Mouse (Mus musculus) erythroblast, adult 5-6 weeks (primary cell): ENCODE measurements around the gene March1. TPM values are rescaled to one million over a fixed set of nuclear protein-coding genes. Genes with fewer than 3 reads are reported as not detected.

ENCODE experiments used
- ATAC-seq: replicated peaks from 2 replicates; pipeline ENCODE4 v1.8.0; 2016; ENCODE audit warnings: moderate number of reproducible peaks, mild to moderate bottlenecking, moderate TSS enrichment, inconsistent platforms; ENCODE audit not compliant: poor library complexity, low FRiP score, severe bottlenecking
- total RNA-seq, 2 experiments: library from RNA; stranded (forward) in 1 of 2; stranded (reverse) in 1 of 2; fragments of 150-400 nt in 1 of 2; fragments of 200-764, 138-1000 nt in 1 of 2; gene quantifications; 2 replicates each; pipeline versions ENCODE4 v1.2.3 to v1.2.4; 2015 to 2017; ENCODE audit warnings: low replicate concordance in 2 of 2

The March1 gene
- total RNA-seq, 2 experiments from 2014 or later: 5.4 to 6.3 TPM

DNA sequence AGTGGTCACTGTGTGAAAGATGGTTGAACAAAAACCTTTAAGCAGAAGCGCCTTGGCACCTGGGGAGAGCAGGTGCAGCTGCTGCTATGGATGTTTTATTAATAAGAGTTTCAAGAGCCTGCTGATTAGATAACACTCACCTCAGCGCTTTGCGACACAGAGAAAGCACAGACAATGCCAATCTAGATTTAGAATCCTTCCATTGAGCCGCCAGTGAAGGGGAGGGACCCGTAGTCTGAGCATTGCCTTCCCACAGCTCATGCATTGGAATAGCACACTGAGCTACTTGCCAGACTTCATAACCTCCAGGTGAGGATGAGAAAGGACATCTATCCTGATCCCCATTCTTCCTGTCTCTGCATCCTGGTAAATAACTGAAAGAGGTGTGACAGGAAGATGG is 359.2 kb downstream of the March1 start:
- ATAC-seq: no peak

DNA sequence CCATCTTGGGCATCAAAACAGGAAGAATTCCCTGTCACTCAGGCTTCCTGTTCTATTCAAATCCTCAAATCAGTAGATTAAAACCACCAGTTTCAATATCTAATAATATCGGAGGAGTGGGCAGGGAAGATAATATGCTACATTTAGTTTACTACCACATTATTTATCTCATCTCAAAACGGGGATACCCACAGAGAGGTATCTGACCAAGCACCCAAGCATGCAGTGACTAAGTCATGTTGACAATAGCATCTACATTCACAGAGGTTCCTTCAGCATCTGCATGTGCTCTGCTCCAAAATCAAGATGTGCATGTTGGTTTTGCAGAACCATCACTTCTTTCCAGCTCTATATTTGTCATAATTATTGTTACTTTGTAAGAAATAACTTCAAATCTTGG is 364.3 kb downstream of the March1 start:
- ATAC-seq: no peak

DNA sequence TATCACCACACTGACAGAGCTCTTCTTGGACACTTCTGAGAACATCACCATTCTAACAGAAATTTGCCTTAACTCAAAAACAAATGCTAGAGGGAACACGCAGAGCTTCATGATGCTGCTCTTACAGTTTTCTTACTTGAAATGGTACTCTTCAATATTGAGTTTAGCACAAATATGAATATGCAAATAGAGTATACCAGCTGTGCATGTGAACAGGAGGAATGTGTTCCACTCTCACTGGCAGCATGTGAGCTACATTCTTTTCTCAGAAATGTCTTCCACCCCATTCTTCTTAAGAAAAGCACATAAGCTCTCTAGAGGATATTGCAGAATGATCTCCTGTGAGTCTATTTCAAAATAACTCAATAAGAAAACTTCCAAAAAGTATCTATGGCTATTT is 370.0 kb downstream of the March1 start:
- ATAC-seq: no peak

DNA sequence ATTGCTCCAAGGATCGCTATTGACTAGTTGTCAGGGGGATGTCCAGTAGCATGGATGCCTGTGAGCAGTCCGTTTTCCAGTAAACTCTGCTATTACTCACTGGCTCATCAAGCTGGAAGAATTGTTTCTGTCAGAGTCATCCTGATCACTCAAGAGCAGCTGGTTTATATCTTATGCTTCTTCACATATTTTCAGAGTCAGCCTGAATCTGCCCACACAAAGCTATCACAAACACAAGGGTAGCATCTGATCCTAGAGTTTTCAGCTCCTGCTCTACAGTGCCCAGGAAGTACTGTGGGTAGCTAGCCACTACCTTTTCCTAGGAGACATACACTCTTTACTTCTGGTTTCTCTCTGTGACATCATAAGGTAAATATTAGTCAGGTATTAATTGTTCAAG is 405.1 kb downstream of the March1 start:
- no peak for ATAC-seq

DNA sequence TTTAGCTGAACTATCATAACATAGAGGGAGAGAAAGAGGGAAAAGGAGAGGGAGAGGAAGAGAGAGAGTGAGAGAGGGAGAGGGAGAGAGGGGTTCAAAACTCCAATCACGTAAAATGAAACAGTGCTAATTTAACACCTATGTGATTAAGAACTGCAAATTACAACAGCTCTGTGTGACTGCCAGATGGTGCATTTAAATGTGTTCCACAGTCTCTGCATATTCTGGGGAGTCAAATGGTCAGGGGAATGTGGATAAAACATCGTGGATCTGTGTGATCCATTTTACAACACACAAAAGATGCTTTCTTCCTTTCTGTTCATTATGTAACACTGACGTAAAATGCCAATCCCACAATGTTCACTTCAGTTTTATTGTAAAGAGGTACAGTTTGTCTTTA is 416.0 kb downstream of the March1 start:
- ATAC-seq: no peak

DNA sequence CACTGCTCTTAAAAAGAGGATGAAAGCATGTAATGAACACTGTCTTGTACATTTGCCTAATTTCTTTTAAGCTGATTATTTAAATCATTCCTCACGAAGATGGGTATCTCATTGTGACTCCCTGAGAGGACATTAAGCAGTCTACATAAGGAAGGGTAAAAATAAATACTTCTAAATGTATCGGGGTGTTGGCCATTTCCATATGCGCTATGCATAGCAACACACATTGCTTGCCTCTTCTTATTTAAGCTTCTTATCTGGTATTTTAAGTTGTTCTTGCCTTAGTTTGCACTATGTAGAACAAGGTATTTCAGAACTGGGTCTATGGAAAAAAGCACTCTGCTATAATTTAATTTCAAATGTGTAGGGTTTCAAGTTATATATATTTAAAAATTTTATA is 416.7 kb downstream of the March1 start:
- no peak for ATAC-seq

DNA sequence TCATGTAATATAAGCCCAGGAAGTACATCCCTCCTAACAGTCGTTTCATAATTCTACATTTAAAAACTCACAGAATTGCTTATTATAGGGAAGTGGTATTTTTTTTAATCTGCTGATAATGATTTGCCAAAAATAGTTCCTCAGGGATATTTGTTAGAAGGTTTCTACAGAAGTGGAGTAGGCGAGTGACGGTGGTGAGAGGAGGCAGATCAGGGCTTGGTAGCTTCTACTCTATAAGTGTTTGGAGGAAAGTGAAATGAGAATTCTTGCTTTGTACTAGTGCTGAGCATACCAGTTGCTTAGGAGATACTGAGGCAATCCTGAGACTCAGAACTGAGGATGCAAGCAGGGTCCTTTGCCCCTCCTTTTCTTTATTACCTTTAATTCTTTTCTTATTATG is 476.5 kb downstream of the March1 start:
- no peak for ATAC-seq

DNA sequence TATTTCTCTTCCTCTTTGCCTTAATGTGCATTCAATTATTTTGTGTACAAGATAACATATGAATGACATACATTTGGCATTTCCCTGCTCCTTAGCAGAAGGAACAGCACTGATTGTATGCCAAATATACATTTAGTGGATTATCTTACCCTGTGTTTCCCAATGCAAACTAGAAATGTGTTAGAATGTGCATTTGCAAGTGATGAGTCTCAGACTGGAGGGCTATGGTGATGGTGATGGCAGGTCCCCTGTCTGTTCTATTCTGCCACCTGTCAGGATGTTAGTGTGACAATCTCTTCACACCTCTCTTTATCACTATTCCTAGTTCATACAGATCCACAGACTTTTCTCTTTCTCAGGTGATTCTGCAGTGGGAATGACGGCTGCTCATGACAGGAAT is 480.4 kb downstream of the March1 start:
- ATAC-seq: no peak

DNA sequence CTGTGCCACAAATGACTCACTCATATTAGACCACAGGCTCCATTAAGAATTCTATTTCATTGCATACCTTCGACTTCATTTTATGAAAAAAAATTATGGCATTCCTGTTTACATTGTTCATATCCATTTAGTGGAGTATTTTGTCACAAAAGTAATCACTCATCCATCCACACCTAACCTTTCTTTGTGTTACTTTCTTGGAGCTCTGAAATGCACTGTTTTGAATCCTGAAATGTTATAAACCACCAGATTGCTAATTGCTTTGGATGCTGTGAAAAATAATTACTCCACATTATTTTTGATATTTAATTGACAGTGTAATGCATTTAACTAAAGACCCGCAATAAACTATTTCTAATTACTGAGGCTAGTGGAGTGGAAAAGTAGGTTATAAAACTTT is 501.6 kb downstream of the March1 start:
- ATAC-seq: no peak

DNA sequence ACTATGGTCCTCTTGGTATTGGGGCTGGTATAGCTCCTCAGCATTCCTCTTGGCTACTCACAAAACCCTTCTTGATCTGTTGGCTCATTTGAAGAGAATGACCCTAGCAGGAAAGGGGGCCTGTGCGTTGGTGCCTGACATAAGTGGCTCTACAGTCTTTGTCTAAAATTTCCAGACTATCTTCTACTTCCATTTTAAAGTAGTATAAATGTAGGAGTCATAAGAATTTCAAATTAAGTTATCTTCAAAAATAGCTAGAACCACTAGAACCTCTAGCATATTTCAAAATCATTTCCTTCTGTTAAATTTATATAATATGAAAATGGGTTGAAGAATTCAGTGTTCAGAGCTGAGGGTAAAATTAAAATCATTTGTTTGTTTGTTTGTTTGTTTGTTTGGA is 541.9 kb downstream of the March1 start:
- no peak for ATAC-seq

DNA sequence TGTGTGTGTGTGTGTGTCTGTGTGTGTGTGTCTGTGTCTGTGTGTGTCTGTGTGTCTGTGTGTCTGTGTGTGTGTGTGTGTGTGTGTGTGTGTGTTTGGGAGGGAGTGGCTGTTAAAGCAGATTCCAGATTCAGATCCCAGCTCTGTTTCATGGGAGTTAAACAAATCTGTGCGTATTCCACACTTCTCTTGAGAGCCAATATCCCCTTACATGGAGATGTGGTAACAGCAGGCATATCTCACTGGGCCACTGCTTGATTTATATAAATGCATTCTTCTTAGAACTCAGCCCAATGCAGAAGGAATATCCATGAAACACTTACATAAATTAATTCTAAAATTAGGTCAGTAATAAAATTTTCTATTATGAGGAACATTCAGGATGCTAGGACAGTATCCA is 549.1 kb downstream of the March1 start:
- no peak for ATAC-seq

DNA sequence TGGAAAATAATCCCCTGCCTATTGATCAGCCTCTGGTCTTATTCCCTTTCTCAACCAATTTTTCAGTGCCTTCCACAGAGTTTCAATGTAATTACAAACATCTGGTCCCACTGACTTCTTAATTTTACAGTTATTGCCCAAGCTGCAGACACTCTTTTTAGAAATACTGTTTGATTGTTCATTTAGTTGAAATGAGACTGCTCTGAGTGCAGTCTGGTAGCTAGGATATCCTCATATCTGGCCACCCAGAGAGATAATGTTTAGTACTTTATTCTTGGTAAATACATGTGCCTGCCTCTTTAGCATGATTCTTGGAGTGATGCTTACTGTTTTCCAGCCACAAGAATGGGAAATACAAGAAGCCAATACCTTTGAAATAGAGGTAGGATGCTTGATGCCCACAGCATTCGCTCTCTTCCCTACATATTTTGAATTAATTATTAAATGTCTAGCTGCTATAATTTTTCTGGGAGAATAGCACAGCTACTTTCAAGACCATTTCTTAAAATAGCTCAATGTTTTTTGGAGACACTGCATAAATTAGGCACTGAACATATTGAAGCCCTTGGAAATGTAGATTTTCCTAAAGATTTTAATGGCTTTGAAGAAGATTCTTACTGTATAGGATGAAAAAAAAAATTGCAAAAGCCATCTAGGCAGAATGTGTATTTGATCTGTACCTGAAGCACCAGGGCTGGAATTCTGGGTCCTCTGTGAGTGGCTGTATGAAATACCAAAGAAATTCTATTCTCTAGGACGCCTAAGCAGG is 549.9 kb downstream of the March1 start:
- no peak for ATAC-seq

DNA sequence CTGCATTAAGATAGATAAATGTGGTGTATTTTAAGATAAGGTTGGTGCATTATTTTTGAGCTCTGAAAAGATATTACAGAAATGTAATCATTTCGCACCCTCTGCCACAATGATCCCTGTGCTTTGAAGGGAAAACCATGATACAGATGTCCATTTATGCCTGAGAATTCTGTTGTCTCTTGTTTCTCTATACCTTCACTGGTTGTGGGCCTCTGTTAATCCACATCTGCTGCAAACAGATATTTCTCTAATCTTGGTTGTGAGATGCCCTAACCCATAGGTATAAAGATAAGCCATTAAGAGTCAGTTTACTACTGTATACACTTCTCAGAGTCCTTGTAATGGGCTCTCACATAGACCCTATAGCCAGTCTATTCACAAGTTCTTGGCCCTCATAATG is 561.6 kb downstream of the March1 start:
- ATAC-seq: no peak

DNA sequence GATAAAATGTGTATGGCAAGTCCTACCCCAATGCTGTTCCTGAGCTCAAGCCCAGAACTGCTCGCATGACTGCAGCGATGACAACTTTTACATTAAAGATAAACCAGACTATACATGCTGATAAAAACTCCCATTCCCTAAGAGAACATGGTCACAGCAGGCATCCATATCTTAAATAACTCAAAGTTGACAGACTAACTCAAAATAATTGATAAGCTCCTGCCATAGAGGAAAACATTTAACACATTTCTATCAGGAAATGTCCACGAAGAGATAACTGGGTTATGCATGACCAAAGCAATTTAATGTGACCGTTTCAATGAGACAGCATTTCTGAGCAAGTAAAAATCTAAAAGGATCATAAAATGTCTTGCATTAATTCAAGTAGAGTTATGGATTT is 563.6 kb downstream of the March1 start:
- no peak for ATAC-seq

DNA sequence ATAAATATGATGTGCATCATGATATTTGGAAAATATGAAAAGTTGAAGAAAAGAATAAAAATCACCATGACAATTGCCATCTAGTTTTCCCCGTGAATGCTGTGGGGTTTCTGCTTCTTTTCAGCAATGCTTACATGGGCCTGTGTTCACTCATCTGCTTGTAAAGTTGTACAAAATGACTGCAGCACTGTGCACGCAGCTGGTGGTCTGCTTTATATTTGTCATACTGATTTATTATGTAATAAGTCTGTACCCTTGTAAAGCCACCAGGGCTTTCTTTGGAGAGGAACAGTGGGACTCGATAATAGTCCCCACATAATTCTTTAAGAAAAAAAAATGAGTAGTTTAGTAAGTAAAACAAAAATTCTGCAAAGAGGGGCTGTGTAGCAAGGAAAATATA is 564.6 kb downstream of the March1 start:
- no peak for ATAC-seq

DNA sequence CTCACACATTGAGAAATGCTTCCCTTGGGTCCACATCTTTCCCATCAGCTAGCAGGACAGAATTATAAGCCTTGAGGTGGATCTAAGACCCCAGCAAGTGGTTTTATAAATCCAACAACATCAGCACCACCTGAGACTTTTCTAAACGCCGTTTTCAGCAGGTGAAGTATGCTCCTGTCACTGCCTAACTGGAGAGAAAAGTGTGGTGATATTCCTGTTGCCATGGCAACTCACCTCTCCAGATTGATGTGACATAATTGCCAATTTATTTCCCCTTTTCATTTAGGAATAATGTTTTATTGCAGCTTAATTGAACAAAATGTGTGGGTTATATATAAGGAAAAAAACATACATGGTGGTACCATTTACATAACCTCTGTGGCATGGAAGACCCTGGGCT is 565.8 kb downstream of the March1 start:
- no peak for ATAC-seq

DNA sequence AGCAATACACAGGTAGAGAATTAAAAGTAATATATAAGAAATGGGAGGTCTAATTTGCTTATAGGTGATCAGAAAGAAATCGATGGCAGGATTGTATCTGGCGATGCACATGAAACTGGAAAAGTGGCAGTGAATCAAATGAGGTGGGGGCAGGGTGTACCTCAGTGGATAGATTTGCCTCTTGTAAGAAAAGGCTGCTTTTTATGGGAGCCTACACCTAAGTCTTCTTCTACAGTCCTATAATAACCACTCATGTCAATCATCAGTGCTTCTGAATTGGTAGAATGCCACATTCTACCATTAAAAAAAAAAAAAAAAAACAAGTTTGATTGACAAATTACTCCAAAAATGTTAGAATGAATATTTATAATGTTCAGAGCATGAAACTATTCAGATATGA is 567.5 kb downstream of the March1 start:
- ATAC-seq: no peak

DNA sequence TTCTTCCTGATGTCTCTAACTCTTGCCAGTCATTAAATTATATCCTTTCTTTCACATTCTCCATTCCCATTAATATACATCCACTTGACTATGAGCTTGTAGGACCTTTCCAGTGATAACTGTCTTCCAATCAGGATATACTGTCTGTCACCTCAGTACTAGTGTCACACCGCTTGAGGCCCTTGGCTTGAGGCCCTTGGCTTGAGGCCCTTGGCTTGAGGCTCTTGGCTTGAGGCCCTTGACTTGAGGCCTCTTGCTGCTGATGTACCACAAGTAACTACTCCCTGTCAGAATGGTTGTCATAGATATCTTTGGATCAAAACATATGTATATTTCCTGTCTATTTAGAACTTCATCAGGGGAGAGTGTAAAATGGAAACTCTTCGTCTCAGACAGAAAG is 576.7 kb downstream of the March1 start:
- no peak for ATAC-seq

DNA sequence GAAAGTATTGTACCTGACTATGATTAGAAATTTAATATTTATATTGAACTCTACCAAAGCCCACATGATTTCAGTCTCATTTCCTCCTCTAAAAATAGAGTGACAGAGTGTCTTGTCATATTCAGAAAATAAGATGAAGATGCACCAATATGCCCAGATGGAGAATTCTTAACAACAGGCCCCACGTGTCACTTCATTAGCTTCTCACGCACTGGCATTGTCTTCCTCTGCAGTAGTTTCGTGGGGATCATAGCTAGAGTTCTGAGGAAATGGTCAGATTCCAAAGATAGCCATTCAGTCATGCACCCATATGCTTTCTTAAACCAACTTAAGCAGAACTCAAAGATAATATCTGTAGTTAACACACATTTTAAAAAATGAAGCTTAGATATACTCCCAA is 582.5 kb downstream of the March1 start:
- ATAC-seq: no peak

DNA sequence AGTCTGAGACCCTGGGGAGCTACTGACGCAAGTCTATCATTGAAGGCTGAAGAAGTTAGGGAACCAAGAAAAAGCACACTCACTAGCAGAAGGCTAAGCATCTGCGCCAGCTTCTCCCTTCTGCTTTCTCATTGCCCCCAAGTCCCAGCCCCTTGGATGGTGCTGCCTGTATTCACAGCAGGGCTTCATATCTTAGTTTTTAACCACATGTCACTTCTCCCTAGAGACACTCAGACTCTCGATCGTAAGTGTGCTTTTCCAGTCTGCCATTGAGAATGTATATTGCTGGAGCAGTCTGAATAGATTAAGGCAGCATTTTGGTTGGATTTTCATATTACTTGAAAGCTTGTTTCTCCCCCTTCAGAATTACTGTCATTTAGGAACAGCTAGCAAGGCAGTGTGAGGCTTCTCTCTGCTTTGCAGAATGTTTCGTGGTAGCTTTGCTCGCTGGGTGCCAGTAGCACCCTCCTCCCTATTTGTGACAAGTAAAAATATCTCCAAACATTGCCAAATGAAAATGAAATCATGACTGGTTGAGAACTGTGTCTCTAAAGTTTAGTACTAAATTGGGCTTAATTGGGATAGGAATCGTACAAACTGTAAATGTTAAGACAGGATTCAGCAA is 586.2 kb downstream of the March1 start:
- ATAC-seq: no peak

DNA sequence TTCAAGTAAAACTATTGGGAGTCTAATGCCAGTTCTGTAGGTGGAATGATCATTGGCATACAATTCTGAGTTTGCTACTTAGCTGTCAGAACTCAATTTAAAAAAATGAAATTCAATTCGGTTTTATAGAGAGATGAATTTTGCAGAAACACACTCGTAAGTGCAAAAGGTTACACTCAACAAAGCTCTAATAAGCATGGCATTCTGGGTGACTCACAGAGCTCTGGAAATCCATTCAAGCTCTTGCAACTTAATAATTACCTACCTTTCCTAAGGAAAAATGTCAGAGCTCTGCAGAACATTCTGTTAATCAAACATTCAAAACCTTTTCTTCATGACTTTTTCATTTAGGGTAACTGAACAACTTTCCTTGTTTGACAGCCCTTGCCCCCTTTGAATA is 591.9 kb downstream of the March1 start:
- no peak for ATAC-seq

DNA sequence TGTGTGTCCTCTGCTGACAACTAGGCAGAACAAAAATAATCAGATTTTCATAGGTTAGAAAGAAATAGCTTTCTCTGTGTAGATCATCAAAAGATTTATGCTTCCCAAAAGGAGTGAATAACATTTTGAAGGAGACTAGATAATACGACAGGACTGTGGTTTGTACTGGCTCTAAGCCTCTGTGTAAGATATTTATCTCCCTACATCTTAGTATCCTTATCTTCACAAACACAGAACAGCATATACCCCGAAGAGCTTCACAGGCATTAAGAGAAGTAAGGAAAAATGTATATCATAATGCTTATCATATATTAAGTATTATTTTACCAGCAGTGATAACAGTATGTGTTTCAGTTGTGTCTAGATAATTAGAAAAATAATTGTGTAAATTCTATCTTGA is 592.6 kb downstream of the March1 start:
- no peak for ATAC-seq
